Mouse (Mus musculus): Measurements from ENCODE around the gene Pnkd. TPM values are rescaled to one million over a fixed set of nuclear protein-coding genes. Genes with fewer than 3 reads are reported as not detected.
"Not testable (repeated sequence)": the region's sequence is repeated elsewhere in the genome, so short reads cannot be mapped to it uniquely, and the experiment has no call there.

Gene Pnkd
- polyA plus RNA-seq, 1 experiment from 2014 or later, result 46.7 TPM

- DNase-seq (no peak), ATAC-seq (no peak)
- Histone ChIP-seq H3K4me1 (ENCODE audit: insufficient read depth) (peaks cover 46% of the 10 kb centered on the region), H3K27me3 (ENCODE audit: insufficient read depth, low read length) (no peaks in the 10 kb centered on the region), H3K4me3 (ENCODE audit: low read depth, low read length) (no peak overlapping the region), H3K27ac (ENCODE audit: low read depth) (peak overlapping the region; percentile 55; the same call in 1 of the 2 replicates), H3K36me3 (replicated peaks; ENCODE audit: insufficient read depth, low read length) (peaks cover 21% of the 10 kb centered on the region), H3K4me2 (ENCODE audit: low read depth, low read length) (no peak overlapping the region), H3K9ac (replicated peaks) (no peak overlapping the region), H3K9me3 (ENCODE audit: low read length) (no peaks in the 10 kb centered on the region)
- WGBS (ENCODE audit: insufficient replicate concordance), result 89% methylated on average over 15 of the region's 15 CpGs
- TF ChIP-seq EP300 (IDR thresholded peaks at IDR 0.05; ENCODE audit: low read depth) (no peak), CTCF (IDR thresholded peaks at IDR 0.05; ENCODE audit: low read depth) (no peak)
Measured at GRCm38 (mm10) chr1:74394858-74395257, 110.1 kb downstream of the Pnkd start.

GRCm38 (mm10) chr1:74395290-74395689 is 110.6 kb downstream of the Pnkd start:
- H3K4me1 ChIP-seq (ENCODE audit: insufficient read depth), result peaks cover 42% of the 10 kb centered on the region
- H3K36me3 ChIP-seq (replicated peaks; ENCODE audit: insufficient read depth, low read length), result peaks cover 21% of the 10 kb centered on the region
- H3K27ac ChIP-seq (ENCODE audit: low read depth), result peak overlapping the region; percentile 55; the same call in 1 of the 2 replicates
- H3K27me3 ChIP-seq (ENCODE audit: insufficient read depth, low read length), result no peaks in the 10 kb centered on the region
- no peak overlapping the region for H3K9ac ChIP-seq (replicated peaks)
- 86% methylated on average over 13 of the region's 13 CpGs for WGBS (ENCODE audit: insufficient replicate concordance)
- ATAC-seq (no peak), DNase-seq (no peak)
- H3K9me3 ChIP-seq (ENCODE audit: low read length), result no peaks in the 10 kb centered on the region
- H3K4me2 ChIP-seq (ENCODE audit: low read depth, low read length), result no peak overlapping the region
- no peak overlapping the region for H3K4me3 ChIP-seq (ENCODE audit: low read depth, low read length)
- TF ChIP-seq EP300 (IDR thresholded peaks at IDR 0.05; ENCODE audit: low read depth) (no peak), CTCF (IDR thresholded peaks at IDR 0.05; ENCODE audit: low read depth) (no peak)

GRCm38 (mm10) chr1:74396456-74397222 is 111.9 kb downstream of the Pnkd start:
- H3K36me3 ChIP-seq (replicated peaks; ENCODE audit: insufficient read depth, low read length), result peaks cover 21% of the 10 kb centered on the region
- DNase-seq, result not testable (repeated sequence)

GRCm38 (mm10) chr1:74397268-74397918 is 112.7 kb downstream of the Pnkd start:
- Histone ChIP-seq H3K9me3 (ENCODE audit: low read length) (no peaks in the 10 kb centered on the region), H3K4me2 (ENCODE audit: low read depth, low read length) (peak overlapping the region; percentile 85), H3K36me3 (replicated peaks; ENCODE audit: insufficient read depth, low read length) (peaks cover 21% of the 10 kb centered on the region), H3K27ac (ENCODE audit: low read depth) (peak overlapping the region; percentile 89), H3K4me1 (ENCODE audit: insufficient read depth) (peaks cover 39% of the 10 kb centered on the region), H3K4me3 (ENCODE audit: low read depth, low read length) (peak overlapping the region; percentile 59), H3K27me3 (ENCODE audit: insufficient read depth, low read length) (no peaks in the 10 kb centered on the region), H3K9ac (replicated peaks) (peak overlapping the region; percentile 71)
- TF ChIP-seq EP300 (IDR thresholded peaks at IDR 0.05; ENCODE audit: low read depth) (peak; percentile 84), CTCF (IDR thresholded peaks at IDR 0.05; ENCODE audit: low read depth) (peak; percentile 97)
- DNase-seq (peak; percentile 99), ATAC-seq (peak; percentile 92)
- WGBS (ENCODE audit: insufficient replicate concordance), result 3% methylated on average over 41 of the region's 41 CpGs

More at GRCm38 (mm10) chr1:74396456-74397222, 111.9 kb downstream of the Pnkd start:
- H3K27me3 ChIP-seq (ENCODE audit: insufficient read depth, low read length); ATAC-seq; H3K9me3 ChIP-seq (ENCODE audit: low read length): not testable (repeated sequence)
- WGBS (ENCODE audit: insufficient replicate concordance), result 8% methylated on average over 11 of the region's 12 CpGs
- Histone ChIP-seq H3K27ac (ENCODE audit: low read depth) (peak overlapping the region; percentile 89), H3K9ac (replicated peaks) (peak overlapping the region; percentile 71), H3K4me2 (ENCODE audit: low read depth, low read length) (peak overlapping the region; percentile 85), H3K4me3 (ENCODE audit: low read depth, low read length) (peak overlapping the region; percentile 59), H3K4me1 (ENCODE audit: insufficient read depth) (peaks cover 42% of the 10 kb centered on the region)

GRCm38 (mm10) chr1:74397919-74398451 is 113.3 kb downstream of the Pnkd start:
- ATAC-seq, result peak; percentile 5
- peak overlapping the region; percentile 89 for H3K27ac ChIP-seq (ENCODE audit: low read depth)
- peak overlapping the region; percentile 85 for H3K4me2 ChIP-seq (ENCODE audit: low read depth, low read length)
- H3K9ac ChIP-seq (replicated peaks), result peak overlapping the region; percentile 71
- peaks cover 21% of the 10 kb centered on the region for H3K36me3 ChIP-seq (replicated peaks; ENCODE audit: insufficient read depth, low read length)
- no peaks in the 10 kb centered on the region for H3K27me3 ChIP-seq (ENCODE audit: insufficient read depth, low read length)
- peak overlapping the region; percentile 59 for H3K4me3 ChIP-seq (ENCODE audit: low read depth, low read length)
- DNase-seq, result peak; percentile 78
- 3% methylated on average over 11 of the region's 11 CpGs for WGBS (ENCODE audit: insufficient replicate concordance)
- no peaks in the 10 kb centered on the region for H3K9me3 ChIP-seq (ENCODE audit: low read length)
- peaks cover 35% of the 10 kb centered on the region for H3K4me1 ChIP-seq (ENCODE audit: insufficient read depth)
- peak; percentile 80 for TF ChIP-seq CTCF (IDR thresholded peaks at IDR 0.05; ENCODE audit: low read depth)
- no peak for TF ChIP-seq EP300 (IDR thresholded peaks at IDR 0.05; ENCODE audit: low read depth)

- no peak for TF ChIP-seq EP300 (IDR thresholded peaks at IDR 0.05; ENCODE audit: low read depth)
- Histone ChIP-seq H3K4me2 (ENCODE audit: low read depth, low read length) (no peak overlapping the region), H3K27ac (ENCODE audit: low read depth) (no peak overlapping the region), H3K27me3 (ENCODE audit: insufficient read depth, low read length) (no peaks in the 10 kb centered on the region), H3K36me3 (replicated peaks; ENCODE audit: insufficient read depth, low read length) (no peaks in the 10 kb centered on the region), H3K4me3 (ENCODE audit: low read depth, low read length) (no peak overlapping the region), H3K4me1 (ENCODE audit: insufficient read depth) (peaks cover 21% of the 10 kb centered on the region), H3K9ac (replicated peaks) (no peak overlapping the region), H3K9me3 (ENCODE audit: low read length) (no peaks in the 10 kb centered on the region)
- DNase-seq, result no peak
- ATAC-seq, result no peak
- WGBS (ENCODE audit: insufficient replicate concordance), result 65% methylated on average over 3 of the region's 3 CpGs
Measured at GRCm38 (mm10) chr1:74400531-74400930, 115.8 kb downstream of the Pnkd start.
